Mouse (Mus musculus) embryo, embryonic 9.5 days (tissue): ENCODE results near the gene Tmprss12.
"Not testable (repeated sequence)": the region's sequence is repeated elsewhere in the genome, so short reads cannot be mapped to it uniquely, and the experiment has no call there.

ENCODE experiments used
- DNase-seq: peaks from one replicate; pipeline ENCODE4 v3.0.0-alpha.2; 2017; ENCODE audit errors: extremely low spot score

The Tmprss12 gene

GRCm38 (mm10) chr15:100280626-100281025 is at the start of gene Tmprss12:
Gene Tmprss12, plus strand, starts transcription at chr15:100280837.
- DNase-seq: no peak

GRCm38 (mm10) chr15:100231616-100232525 is 48.8 kb upstream of the Tmprss12 start:
- DNase-seq: no peak

GRCm38 (mm10) chr15:100235208-100235965 is 45.2 kb upstream of the Tmprss12 start:
- no peak for DNase-seq

GRCm38 (mm10) chr15:100236952-100237351 is 43.7 kb upstream of the Tmprss12 start:
- DNase-seq: no peak

- no peak for DNase-seq
Measured at GRCm38 (mm10) chr15:100241780-100242179, 38.9 kb upstream of the Tmprss12 start.

GRCm38 (mm10) chr15:100245951-100246350 is 34.7 kb upstream of the Tmprss12 start:
- DNase-seq: no peak

GRCm38 (mm10) chr15:100247296-100247695 is 33.3 kb upstream of the Tmprss12 start:
- DNase-seq: no peak

- no peak for DNase-seq
Measured at GRCm38 (mm10) chr15:100248665-100249433, 31.8 kb upstream of the Tmprss12 start.

- no peak for DNase-seq
Measured at GRCm38 (mm10) chr15:100251153-100251780, 29.4 kb upstream of the Tmprss12 start.

GRCm38 (mm10) chr15:100256386-100256785 is 24.3 kb upstream of the Tmprss12 start:
- no peak for DNase-seq

GRCm38 (mm10) chr15:100257305-100257704 is 23.3 kb upstream of the Tmprss12 start:
- no peak for DNase-seq

GRCm38 (mm10) chr15:100258646-100259425 is 21.8 kb upstream of the Tmprss12 start:
- DNase-seq: no peak

- not testable (repeated sequence) for DNase-seq
Measured at GRCm38 (mm10) chr15:100260351-100260750, 20.3 kb upstream of the Tmprss12 start.

- peak; percentile 11 for DNase-seq
Measured at GRCm38 (mm10) chr15:100263246-100263905, 17.3 kb upstream of the Tmprss12 start.

GRCm38 (mm10) chr15:100265586-100266325 is 14.9 kb upstream of the Tmprss12 start:
- DNase-seq: no peak

GRCm38 (mm10) chr15:100268916-100269315 is 11.7 kb upstream of the Tmprss12 start:
- DNase-seq: no peak

GRCm38 (mm10) chr15:100269776-100270175 is 10.9 kb upstream of the Tmprss12 start:
- no peak for DNase-seq

GRCm38 (mm10) chr15:100270609-100271008 is 10.0 kb upstream of the Tmprss12 start:
- not testable (repeated sequence) for DNase-seq

GRCm38 (mm10) chr15:100271411-100271810 is 9.2 kb upstream of the Tmprss12 start:
- DNase-seq: no peak
